Mouse (Mus musculus): ENCODE measurements at regions not wholly inside any gene's neighbourhood (a gene's known extent, or its start where the extent isn't known, plus 50 kb on each side); places are given as distances from the start of the nearest gene placed in this dataset.
"Not testable (repeated sequence)": the region's sequence is repeated elsewhere in the genome, so short reads cannot be mapped to it uniquely, and the experiment has no call there.

DNA sequence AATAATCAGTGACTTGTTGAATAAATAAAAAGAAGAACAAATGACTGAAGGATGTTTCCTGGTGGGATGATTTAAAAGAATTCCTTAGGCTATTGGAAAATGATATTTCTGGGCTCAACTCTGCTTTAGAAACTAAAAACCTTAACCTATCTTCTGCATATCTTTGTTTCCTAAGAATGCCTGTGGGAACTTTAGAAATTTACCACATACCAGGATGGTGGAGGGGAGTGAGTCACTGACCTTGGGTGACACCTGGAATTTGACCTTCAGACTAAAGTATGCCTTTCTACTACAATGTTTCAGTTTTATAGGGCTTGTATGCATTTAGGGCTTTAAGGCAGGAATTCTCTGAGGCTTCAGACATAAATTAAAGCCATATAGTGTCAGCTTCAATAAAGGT, 972.3 kb downstream of the Ttll7 start:
- DNase-seq (ENCODE audit: low spot score), result no peak

DNA sequence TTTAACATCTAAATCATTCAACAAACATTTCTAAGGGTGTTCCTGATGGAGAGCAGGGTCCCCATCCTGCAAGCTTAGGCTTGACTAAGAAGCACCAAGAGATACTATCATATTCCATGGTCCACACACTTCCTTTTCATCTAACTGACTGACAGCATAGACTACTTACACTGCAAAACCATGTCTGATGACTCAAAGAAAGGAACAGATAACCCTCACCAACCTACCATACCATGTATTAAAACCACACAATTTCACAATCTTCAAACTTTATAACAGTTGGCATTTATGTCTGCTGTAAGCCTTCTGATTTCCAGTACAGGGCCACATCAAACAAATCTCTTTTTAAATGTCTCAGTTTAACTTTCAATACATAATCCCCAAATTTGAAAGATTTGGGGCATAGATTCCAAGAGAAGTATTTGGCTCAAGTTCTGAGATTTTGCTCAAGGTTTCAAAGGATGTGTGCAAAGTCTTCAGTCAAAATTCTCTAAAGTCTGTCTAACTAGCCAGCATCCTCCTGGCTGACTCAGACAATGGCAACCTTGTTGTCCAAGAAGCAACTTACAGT, 962.0 kb downstream of the Ttll7 start:
- DNase-seq (ENCODE audit: low spot score), result no peak

DNA sequence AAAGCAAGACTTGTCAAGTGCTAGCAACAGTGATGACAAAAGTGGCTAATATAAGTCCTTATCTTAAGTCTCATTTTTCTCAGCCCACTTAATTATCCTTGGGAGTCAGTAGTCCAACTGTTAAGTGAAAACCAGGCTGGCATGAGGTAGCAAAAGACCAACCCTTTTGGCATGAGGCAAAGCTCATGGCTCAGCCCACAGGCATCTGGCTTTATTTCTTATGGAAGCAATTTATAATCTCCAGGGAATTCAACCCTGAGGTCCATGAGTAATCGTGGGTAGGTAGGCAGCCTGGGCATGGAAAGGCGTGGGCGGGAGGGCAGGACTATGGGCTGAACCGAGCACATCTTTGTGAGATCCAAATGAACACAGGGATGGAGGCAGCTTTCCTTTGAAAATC, 950.4 kb downstream of the Ttll7 start:
- no peak for DNase-seq (ENCODE audit: low spot score)

DNA sequence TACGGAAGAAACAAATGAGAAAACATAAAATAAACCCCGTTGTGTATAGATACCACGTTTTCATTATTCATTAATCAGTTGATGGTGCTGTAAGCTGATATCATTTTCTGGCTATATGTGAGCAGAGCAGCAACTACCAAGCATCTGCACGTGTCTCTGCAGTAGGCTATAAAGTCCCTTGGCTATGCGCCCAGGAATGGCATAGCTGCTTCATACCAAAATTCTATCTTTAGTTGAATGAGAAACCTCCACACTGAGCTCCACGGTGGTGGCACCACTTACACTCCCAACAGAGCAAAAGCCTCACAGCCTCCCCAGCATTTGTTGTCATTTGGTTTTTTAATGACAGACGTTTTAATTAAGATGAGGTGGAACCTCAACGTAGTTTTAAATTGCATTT, 944.4 kb downstream of the Ttll7 start:
- no peak for DNase-seq (ENCODE audit: low spot score)

DNA sequence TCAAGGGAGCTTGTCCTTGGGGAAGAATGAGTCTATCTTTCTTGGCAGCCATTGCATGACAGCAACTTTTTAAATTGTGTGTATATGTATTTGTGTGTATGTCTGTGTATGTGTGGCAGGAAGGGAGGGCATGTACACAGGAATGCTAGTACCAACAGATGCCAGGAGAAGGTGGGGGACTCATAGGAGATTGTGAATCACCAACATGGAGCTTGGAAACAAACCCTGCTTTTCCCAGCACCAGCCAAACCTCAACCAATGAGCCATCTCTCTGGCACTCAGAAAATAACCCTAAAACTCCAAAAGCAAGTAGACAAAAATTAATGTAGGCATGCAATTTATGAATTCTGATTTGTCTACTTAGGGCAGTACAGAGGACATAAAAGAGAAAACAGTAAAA, 942.9 kb downstream of the Ttll7 start:
- no peak for DNase-seq (ENCODE audit: low spot score)

DNA sequence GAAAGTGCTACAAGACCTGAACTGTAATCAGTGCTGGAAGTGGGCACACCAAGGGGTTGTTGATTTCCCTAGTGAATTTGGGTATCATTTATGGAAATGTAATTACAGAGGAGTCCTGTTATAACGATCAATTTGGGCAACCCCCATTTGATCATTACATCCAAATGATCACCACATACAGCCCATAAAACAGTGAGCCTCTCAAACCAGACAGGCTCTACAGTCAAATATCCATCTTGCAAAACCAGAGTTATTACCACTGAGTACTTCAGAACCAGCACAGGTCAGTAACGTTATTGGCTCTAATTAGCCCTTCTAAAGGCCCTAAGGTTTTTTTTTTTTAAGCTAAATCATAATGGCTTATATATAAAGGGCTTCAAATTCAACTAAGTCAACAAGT, 934.4 kb downstream of the Ttll7 start:
- DNase-seq (ENCODE audit: low spot score), result no peak

DNA sequence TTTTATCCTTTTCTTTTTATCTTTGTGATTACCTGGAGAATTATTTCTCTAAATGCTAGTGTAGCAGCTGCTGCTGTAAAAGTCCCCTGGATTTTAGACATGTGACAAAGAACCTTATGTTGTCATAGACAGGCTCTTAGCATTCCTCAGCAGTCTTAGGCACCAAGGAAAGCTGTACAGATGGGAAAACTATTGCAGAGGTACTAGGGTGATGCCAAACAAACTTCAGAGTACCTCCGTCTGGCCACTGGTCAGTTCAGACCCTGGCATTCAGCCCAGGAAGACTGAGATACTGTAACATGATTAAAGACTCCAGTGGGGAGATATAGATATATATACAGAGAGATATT, 898.6 kb downstream of the Ttll7 start:
- DNase-seq (ENCODE audit: low spot score), result no peak

DNA sequence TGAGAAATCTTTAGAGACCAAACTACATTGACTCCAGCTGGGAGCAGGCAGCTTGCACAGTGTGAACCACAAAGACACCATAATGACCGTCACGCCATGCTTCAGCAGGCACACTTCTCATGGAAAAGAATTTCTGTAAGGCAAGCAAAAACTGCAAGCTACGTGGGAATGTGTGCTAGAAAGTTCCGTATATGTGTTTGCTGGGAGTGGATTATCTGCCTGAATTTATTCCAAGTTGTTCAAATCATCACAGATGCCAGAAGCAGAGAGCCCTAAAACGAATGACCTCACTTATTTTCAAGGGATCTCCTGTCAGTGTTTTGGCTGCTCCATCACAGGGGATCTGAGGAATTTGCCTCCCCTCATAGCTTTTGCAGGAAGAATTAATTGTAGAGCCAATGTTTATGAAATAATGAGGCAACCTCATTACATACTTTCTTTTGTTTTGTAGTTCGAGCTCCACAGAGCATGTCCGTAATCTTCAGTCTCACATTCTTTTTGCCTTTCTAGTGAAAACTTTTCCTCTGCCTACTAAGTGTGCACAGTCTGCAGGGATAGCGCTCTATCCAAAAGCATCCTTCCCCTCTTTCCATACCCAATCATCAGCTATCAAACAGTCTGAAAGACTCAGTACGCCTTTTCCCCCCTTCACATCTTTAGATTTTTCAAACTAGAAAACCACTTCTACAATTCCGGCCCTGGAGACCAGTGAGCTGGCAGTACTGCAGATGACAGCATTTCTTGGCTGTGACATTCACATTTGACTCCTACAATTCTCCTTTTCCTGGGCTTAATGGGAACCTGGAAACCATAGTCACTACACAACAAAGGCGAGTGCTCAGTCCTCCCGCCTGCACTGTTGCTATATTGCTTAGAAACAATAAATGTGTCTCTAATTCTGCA, 898.0 kb downstream of the Ttll7 start:
- DNase-seq (ENCODE audit: low spot score), result no peak

DNA sequence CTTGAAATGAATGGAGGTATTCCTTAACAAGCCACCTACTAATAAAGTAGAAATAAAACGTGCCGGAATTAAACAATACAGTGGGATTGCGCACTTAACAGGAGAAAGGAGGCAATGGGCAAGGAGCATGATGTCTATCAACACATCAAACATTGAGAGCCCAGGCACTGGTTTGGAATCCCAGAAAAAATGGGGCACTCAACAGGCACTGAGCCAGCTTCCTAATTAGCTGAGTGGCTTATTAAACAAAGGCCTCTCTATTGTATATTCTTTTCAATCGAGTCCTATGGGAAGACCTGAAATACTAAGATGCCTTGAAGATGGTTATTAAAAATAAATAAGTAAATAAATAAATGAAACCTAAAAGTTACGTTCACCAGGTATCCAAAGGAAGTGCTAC, 897.3 kb downstream of the Ttll7 start:
- no peak for DNase-seq (ENCODE audit: low spot score)

DNA sequence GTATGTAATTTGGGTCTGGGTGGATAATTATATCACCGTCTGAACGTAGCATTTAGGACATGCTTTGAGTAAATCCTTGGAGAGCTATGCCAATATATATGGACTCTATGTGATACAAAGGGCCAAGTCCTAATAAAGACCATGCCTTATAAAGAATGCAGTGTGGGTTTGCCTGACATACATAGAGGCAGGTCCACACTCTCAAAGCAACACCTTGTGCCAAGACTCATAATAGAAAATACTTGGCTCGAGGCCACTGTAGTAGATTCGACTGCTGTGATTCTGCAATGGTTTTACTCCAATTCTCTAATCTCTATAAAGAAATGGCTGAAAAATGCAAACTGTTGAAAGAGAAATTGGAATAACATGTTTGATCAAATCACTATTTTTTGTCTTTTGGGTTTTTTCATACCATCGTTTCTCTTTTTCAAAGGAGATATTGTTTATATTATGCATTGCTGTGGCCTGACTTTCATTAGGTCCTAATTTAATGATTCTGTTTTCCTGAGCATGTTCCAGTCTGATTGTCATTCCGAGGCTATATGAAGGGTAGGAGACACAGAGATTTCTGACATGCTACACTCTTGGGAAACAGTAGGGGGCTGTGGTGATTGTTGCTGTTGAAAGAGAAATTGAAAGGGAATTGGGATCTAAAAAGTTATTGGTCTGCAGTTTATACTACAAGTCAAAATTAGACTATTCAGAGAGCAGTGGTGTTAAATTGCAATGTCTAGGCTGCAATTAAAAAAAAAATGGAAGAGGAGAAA, 884.7 kb downstream of the Ttll7 start:
- DNase-seq (ENCODE audit: low spot score), result no peak

DNA sequence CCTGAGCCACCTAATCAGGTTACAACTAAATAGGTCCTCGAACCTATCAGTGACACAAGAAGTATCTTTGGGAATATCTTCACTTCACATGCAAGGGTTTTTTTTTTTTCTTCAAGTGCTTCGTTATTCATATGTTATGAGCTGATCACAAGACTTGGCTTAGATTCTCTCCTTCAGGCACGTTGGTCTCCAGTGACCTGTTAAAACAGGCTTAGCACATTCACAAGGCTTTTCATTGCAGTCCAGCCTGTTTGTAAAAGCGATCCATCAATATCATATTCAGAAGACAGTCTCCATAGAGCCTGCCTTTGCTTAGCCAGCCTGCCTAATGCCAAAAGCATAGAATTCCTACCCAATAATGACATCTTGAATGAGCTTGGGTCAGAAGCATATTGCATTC, 864.2 kb downstream of the Ttll7 start:
- no peak for DNase-seq (ENCODE audit: low spot score)

DNA sequence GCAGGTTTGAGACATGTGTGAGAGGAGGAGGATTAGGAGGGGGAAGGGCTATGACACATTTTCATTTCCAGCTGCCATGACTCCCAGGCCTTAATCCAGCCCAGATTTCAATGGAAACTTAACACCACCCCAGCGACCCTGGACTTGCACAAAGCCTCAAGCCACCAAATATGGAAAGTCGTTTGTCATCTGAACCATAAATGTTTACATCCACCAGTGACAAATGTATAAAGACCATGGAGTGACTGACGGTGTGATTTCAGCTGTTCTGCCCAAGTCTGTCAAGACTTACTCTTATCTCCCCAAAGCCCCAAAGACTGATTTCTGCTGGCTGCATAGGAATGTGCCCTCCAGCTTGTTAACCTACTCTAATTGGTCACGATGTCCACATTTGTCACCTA, 855.2 kb downstream of the Ttll7 start:
- DNase-seq (ENCODE audit: low spot score), result no peak

DNA sequence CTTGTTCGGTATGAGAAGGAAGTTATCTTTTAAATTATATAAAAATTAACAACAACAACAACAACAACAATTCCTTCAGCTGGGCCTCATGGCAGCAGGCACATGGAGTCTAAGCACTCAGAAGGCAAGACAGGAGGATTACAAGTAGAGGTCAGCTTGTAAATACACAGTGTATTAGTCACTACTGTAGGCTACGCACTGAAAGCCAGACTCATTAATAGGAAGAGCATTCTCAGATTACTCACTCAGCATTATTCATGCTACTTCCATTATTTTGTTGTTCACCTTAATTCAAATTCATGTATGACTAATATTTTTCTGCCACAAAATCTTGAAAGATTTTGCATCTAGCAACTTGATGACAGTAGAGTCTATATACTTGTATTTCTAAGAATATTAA, 831.6 kb downstream of the Ttll7 start:
- DNase-seq (ENCODE audit: low spot score), result no peak

DNA sequence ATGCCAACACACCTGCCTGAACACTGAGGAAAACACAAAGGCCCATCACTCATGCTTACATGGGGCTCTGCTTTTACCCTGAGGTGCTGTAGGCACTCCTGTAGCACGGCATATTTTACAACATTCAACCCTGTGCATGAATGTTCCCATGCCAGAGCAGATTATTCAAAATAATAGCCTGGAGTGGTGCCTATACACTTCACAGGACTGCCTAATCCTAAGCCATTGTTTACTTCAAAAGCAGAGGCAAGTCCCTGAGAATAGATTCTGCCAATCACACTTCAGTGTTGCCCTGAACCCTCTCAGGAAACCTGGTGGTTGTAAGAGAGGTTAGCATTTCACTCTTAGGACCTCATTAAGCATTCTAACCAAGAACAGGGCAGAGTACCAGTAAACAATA, 828.1 kb downstream of the Ttll7 start:
- no peak for DNase-seq (ENCODE audit: low spot score)

DNA sequence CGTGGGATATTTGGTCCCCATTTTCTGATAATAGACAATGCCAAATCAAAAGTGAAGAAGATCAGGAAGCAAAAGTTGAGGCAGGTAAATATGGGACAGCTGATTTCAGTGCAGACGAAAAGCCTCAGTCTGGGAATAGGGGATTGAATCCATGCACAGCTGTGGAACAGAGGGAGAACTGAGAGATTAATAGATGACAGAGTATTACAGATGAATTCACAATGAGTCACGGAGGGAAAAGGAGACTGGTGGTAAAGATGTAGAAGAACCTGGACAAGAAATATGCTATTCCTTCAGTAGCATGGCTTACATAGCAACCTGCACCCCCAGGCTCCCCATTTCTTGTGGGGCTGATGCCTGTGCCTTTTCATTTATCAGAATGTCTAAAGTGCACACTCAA, 810.4 kb downstream of the Ttll7 start:
- no peak for DNase-seq (ENCODE audit: low spot score)

DNA sequence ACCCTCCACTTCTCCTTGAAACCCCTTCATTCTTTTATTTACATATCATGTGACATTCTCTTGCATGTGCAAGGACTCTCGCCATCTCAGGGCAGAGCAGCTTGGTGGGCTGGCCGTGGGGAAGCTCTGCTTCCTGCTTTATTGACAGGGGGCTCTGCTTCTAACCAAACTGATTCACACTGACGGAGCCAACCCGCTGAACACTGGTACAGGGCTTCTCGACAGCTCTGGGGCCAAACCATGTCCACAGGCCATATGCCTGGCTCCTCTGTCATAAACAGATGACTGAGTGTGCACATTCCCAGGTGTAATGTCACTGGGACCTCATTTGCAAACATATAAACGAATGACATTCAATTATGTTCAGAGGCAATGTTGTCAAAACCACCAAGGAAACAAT, 800.7 kb downstream of the Ttll7 start:
- no peak for DNase-seq (ENCODE audit: low spot score)

DNA sequence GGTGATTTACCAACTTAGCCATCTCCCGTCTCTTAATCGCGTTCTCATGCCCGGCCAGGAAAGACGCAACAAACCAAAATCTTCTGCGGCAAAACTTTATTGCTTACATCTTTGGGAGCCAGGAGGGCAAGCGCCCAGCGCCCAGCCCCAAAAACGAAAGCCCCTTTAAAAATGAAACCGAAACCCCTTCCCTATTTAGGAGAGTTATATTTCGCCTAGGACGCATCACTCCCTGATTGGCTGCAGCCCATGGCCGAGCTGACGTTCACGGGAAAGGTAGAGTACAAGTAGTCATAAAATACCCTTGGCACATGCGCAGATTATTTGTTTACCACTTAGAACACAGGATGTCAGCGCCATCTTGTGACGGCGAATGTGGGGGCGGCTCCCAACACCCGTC, 783.3 kb downstream of the Ttll7 start:
- DNase-seq (ENCODE audit: low spot score), result not testable (repeated sequence)

DNA sequence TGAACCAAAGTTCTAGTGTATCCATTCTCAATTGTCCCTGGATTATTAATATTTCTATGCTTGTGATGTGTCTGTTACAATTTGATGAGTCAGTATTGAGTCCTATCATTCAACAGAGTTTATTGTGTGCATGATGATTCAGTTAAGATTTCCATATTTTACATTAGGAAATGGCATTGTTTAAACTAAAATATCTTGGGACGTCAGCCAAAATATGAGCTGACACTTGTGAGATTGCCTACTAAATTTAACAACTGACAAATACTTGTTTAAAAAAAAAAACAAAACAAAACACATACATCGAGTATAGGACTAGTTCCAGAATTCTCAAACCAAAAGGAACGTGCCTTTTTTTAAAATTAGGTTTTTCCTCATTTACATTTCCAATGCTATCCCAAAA, 779.0 kb downstream of the Ttll7 start:
- DNase-seq (ENCODE audit: low spot score), result no peak

DNA sequence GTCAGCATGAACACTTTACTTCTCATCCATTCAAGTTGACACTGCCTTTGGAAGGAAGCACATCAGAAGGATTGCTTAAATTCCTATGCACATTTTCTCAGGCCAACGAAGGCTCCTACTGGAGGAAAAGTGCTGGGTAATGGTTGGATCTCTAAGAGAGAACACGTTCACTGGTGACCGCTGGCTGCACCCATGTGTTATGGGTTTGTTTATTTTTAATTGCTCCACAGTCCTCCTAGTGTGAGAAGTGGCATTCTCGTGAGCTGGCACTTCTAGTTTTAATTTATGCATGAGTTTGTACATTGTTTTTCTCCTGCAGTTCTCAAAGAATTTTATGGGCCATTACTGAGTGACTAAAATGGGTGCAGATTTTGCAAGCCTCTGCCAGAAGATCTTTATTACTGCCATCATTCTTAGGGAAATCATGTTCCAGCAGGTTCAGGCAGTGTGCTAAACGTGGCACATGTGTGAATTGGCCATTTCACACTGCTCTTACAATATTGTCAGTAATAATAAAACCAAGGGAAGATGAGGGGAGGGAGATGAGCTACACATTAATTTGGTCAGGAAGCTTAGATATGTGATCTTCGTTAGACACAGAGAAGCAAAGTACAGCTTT, 731.6 kb downstream of the Ttll7 start:
- no peak for DNase-seq (ENCODE audit: low spot score)

DNA sequence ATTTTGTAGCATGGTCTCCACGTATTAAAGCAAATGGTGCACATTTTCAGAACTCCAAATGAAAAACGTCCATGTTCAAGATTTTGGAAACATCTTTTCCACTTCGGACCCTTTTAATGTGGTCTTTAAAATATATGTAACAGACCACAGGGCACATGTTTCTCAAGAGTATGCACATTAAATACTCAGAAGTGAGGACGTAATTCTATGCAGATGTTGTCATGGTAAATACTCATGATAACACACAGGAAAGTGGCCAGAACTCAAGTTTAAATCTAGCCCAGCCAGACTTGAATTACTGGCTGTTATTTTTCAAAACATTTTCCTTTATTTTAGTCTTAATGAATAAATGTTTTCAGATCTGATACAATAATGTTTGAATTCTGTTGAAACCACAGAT, 719.7 kb downstream of the Ttll7 start:
- no peak for DNase-seq (ENCODE audit: low spot score)

DNA sequence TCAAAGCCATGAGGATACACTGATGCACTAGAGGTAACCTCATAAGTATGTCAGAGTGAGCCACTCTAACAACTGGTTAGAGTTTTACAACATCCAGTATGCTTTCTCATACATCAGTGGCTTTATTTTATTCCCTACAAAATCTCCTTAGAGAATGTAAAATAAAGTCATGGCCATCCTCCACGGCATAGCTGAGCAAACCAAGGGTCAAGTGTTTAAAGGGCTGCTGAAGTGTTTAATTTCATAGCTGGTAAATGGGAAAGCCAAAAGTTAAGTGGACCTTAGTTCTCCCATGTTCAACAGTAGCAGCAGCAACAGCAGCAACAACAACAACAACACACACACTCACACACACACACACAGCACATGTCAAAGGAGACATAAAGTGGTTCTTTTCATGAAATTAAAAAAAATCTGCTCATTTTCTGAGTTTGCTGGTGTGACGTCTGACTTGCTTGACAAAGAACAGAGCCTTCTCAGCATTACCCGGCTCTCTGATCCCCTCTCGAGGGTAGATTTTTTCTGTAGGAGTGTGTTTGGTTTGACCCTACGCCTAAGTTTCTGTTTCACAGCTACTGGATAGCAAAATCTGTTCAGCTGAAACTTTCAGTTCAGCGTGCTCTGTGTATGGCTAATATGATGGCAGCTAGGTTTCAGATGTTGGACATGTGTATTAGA, 693.3 kb downstream of the Ttll7 start:
- DNase-seq (ENCODE audit: low spot score), result no peak

DNA sequence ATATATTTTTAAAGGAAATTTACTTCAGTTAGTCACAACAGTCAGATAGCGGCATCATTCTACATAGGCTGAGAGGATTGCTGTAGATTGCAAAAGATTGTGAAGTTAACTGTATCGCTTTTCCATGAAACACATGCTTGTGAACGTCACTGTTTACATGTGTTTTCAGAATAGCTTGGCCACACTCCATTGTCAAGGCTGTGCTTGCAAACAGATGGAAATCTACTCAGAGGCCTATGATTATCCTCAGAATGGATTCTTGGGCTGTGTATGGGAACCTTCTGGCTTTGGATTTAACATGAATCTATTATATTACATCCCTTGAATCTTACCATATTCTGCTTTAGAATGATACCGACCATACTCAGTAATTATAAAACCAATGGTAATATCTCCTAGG, 690.1 kb downstream of the Ttll7 start:
- DNase-seq (ENCODE audit: low spot score), result no peak
